Mouse (Mus musculus) A20 (cell line): ENCODE measurements around the gene Rab3b.
A peak's percentile ranks its signal among the peaks of the same experiment; 100 is the strongest.

Source experiments
- DNase-seq: peaks from one replicate; pipeline ENCODE4 v3.0.0-alpha.2; 2011; ENCODE audit warnings: low read depth, low spot score

The Rab3b gene

DNA sequence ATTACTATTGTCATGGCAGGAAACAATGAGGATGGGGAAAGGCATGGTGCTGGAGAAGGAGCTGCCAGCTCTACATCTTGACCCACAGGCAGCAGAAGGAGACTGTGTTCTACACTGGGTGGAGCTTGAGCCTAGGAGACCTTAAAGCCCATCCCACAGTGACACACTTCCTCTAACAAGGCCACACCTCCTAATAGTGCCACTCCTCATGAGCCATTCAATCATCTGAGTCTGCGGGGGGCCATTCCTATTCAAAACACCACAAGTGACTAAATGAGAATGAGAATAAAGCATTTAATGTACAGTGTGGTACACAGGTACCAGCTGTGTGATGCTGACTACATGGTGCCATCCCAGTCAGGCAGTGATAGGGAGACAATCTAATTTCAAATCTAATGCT, 71.3 kb downstream of the Rab3b start:
- DNase-seq: no peak

DNA sequence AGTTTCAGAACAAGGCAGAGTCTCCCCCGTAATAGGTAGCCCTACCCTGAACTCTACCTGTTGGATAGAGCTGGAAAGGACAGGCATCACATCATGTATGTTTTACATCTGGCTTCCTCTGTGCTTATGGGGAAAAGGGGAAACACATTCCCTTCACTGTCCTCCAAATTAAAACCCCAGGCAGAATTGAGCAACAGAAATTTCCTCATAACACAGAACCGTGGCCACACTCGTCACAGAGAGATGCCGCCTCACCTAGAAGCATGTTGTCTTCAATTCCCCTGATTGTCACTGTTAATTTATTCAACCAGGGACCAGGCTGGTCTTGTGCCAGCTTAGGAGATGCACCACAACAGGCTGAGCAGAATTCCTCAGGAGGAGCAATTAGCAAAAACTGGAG, 72.8 kb downstream of the Rab3b start:
- no peak for DNase-seq

DNA sequence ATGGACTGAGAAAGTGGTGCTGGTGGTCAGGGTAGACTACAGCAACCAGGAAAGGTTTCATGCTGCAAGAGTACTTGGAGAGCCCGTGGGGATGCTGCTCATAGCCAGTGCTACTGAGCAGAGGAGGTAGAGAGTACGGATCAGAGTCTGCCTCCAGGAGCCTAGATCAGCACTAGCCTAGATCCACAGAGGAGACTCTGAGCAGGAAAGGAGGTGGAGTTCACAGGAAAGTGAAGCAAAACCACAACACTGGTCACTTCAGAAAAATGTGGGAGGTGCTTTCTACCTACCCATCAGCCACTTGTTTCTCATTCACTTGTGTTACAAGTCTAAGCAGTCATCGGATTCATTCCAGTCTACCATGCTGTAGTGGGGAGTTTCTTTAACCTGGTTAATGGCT, 80.8 kb downstream of the Rab3b start:
- DNase-seq: no peak

DNA sequence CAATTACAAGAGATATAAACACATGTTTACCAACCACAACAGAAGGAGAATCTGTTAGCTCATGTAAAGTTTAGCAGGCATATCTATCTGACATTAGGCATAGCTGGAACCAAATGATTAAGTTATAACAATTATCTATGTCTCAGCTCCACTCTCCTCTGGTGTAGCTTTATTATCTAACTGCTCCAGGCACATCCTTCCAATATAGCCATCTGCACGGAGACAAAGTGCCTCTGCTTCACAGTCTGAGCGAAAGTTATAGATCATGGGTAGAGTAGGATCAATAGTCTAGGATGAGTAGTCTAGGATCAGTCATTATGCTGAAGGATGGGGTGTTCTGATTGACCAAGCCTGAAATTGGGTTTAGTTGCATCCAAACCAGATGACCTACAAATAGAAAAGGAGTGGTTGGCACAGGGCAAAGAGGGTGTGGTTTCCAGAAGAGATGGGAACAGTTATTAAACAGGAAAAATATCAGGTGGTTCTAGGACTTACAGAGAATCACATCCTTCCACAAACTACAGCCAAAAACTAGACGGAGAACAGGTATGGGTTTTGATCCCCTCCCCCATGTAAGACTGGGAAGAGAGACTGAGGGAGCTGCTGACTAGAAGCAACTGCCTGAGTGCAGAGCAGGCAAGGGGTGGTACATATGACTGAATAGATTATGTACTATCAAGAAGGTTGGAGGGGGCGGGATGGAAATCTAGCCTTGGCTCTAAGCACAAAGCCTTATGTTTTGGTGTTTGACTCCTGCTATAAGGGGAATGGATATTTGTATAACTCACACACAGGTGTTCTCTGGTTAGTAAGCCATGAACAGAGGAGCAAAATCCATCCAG, 82.0 kb downstream of the Rab3b start:
- no peak for DNase-seq

DNA sequence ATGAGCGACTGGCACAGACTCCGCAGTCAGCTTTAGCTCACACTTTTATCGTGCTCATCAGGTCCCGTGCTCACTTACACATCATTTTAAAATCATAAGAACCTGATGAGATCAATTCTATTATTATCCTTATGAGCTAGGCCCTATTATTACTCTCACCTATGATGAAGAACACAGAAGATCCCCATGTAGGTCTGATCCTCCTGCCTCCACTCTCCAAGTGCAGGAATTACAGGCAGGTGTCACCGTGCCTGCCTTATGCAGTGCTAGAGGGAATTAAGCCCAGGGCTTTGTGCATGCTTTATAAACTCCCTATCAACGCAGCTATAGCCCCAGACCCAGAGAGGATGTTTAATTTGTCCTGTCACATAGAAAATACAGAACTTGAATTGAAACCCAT, 84.2 kb downstream of the Rab3b start:
- no peak for DNase-seq

DNA sequence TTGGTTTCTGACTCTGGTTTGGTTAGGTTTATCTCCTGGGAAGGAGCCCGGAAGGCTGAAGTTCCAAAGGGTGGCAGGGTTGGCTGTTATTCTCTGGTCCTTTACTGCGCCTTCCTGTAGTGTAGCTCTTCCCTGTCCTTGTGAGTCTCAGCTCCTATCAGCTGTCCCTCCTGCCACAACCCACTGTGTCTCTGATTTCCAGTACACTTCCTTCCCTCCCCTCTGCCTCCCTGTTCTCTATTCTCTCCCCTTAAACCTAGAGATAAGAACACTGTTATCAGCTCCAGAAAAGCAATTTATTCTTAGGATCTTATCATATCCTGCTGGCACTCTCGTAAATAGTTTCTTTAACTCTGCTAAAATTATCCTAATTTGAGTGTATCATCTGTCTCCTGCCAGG, 90.7 kb downstream of the Rab3b start:
- no peak for DNase-seq

DNA sequence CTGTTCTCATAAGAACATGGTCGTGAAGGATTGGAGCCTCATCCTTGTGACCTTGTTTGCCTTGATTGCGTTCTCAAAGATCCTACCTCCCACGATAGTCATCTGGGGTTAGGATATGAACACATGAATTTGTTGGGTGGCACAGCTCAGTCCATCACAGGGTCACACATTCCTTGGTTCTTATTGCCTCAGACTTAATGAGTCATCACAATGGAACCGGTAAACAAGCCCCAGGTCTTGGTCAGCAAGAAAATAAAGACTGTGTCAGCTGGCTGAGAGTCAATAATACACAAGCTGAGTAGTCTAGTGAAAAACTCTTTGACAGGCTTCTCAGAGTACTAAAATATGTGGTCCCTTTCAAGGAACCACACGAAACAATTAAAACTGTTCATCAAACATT, 92.2 kb downstream of the Rab3b start:
- DNase-seq: no peak

DNA sequence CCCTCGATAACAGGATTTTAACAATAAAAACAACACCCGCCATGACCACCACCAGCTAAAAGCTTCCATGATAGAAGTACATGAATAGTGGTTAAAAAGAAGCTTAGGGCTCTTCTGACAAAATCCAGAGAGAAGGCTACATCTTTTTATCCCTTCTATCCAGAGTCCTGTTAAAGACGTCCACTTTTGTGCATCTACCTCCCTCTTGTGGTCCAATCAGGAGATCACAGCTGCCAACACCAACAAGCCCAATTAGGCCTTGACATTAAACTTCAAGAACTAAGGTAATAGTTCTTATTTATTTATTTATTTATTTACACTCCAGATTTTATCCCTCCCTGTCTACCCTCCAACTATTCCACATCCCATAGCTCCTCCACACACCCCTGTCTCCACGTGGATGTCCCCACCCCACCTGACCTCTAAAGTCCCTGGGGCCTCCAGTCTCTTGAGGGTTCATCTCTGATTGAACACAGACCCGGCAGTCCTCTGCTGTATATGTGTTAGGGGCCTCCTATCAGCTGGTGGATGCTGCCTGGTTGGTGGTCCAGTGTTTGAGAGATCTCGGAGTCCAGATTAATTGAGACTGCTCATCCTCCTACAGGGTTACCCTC, 97.7 kb downstream of the Rab3b start:
- DNase-seq: peak; percentile 58

DNA sequence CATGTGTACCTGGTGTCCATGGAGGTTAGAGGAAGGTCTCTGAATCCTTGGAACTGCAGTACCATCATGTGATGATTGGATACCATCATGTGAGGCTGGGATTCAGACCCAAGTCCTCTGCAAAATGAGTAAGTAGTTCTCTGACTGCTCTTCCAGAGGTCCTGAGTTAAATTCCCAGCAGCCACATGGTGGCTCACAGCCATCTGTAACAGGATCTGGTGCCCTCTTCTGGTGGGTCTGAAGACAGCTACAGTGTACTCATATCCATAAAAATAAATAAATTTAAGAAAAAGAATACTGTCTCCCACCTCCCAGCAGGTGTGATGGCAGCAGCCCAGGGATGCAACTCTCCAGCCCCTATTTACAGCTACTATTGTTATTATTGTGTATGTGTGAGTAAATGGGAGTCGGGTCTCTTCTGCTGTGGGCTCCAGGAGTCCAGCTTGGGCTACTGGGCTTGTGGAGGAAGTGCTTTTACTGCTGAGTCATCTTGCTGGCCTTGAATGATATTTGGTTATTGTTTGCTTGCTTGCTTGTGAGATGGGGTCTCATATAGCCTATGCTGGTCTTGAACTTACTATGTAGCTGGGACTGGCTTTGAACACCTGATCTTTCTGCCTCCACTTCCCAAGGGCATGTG, 108.1 kb downstream of the Rab3b start:
- DNase-seq: peak; percentile 45

DNA sequence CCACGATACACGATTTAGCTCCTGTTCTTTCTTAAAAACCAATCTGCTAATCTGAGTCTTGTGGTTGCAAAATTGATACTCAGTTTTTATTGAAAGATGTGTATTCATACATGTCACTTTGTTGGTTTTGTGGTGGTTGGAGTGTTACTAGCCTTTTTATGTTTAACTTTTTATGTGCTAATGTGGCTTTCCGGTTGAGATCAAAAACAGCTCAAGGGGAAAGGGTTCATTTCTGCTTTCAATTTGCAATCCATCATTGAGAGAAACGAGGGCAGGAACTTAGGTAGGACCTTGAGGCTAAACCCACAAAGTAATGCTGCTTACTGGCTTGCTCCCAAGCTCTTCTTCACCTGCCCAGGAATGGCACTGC, 108.6 kb downstream of the Rab3b start:
- peak; percentile 61 for DNase-seq

DNA sequence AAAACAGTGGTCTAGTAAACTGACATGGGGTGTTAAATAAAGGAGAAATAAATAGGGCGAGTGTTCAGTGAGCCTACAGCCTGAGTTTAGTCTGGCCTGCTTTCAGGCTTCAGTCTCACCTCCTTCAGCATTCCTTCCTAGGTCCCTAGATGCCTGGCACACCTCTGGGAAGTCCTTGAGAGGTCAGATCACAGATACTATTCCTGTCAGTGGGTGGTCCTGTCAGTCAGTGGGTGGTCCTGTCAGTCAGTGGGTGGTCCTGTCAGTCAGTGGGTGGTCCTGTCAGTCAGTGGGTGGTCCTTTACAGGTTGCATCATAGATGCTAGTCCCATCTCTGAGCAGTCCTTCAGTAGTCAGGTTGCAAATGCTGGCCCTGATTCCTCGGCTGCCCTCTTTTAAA, 110.6 kb downstream of the Rab3b start:
- no peak for DNase-seq

DNA sequence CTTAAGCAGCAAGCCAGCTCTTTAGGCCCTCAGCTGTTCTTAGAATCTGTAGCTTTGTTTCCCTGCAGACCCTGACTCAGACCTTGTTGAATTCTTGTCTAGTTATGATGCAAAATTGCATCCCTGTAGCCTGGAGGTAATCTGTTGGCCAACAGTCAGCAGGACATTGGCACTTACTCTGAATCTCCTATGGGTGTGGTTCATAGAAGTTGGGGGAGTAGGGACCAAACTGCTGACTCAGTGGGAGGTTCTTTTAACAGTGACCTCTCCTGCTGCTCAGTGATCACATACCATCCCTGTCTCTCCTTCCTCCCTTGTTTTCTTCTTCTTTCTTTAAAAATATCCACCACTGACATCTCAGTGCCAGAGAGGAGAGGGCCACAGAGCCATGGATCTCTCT, 111.2 kb downstream of the Rab3b start:
- no peak for DNase-seq

DNA sequence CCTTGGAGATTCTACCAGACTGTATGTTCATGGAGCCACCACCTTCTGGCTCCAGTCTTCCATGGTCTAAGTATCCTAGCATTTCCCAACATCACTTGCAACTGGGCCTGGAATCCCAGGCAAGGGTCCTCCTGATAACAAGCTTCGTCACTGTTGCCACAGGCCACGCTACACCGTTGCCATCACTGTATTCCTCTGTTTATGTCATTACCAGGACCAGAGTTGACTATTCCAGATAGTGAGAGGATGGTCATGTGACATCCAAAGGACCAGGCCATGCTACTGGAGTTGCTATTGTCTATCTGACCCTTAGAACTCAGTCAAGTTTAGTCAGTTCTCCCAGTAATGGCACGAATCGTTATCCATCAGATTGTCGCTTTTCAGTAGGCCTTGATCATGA, 111.7 kb downstream of the Rab3b start:
- DNase-seq: no peak

DNA sequence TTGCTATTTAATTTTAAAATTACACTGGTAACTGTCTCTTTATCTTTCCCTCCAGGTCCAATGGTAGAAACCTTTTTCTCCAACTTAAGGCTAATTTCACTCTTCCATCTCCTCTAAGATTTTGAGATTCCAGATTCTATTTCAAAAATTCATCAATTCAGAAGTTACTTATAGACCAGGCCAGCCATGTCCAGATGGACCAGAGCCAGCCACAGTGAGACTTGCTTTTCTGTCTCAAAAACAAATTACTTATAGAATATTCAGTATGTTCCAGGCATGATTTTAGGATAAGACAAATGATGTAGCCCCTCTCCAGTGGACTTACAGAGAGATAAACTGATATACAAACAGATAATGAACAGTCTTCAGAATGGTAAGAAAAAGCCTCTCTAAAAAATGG, 112.9 kb downstream of the Rab3b start:
- no peak for DNase-seq
